Mouse (Mus musculus): ENCODE results near the gene Stard9. TPM values are rescaled to one million over a fixed set of nuclear protein-coding genes. Genes with fewer than 3 reads are reported as not detected.

Stard9 gene
- polyA plus RNA-seq, 2 experiments from 2014 or later, result 0.48 to 0.59 TPM

DNA sequence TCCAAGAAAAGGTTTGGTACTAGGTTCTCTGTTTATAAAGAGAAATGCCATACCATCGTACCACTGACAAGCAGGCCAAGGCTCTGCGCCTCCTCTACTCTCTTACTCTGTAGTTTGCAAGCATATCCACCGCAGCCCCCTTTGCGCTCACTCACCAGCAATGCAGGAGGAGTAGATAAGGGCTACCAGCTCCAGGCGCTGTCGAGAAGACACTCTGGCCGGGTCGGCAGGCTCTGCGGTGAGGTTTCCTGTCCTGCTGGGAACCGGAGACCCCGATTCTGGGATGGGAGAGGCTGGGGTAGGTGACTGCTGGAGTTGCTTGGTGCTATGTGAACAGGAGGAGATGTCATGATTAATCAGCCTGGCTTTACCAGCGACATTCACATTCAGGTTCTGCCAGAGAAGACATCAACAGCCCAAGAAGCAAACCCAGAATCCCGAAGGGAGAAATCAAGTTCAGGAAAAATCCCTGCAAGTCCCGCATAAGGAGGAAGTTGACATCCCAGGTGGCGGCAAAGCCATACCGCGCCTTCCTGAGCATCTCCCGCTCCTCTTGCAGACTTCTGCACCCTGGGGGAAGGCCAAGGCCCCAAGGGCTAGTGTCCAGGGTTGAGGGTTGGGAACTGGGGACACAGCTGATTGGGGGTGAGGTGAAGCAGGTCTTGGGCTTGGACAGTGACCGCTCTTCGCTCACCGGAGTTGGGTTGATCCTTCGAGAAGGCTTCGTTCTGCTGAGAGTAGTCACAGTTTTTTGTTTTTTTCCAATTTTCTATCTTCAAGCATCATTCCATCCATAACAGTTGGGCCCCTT lies 101.1 kb downstream of the Stard9 start:
- no peak for ATAC-seq

DNA sequence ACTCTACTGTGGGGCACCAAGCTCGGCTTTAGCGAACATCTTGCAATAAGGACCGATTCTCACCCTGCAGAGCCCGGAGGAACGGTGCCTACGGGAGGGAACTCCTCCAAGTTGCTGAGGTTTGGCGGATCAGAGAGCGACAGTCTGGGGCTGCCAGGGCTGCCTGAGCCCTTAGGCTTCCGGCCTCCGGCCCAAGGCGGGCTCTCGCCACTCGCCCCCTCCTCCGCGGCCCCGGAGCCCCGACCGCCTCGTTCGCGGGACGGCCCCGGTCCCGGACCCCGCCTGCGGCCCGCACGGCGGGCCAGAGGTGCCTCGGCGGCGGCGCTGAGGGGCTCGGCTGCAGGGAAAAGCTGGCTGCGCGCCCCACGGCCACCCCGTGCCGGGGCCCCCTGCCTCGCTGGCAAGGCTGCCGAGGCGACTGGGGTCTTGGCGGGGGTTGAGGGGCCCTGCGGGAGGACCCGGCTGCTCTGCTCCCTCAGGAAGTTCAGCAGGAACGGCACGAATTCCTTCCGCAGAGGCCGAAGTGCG lies 101.8 kb downstream of the Stard9 start:
- peak; percentile 25 for ATAC-seq

DNA sequence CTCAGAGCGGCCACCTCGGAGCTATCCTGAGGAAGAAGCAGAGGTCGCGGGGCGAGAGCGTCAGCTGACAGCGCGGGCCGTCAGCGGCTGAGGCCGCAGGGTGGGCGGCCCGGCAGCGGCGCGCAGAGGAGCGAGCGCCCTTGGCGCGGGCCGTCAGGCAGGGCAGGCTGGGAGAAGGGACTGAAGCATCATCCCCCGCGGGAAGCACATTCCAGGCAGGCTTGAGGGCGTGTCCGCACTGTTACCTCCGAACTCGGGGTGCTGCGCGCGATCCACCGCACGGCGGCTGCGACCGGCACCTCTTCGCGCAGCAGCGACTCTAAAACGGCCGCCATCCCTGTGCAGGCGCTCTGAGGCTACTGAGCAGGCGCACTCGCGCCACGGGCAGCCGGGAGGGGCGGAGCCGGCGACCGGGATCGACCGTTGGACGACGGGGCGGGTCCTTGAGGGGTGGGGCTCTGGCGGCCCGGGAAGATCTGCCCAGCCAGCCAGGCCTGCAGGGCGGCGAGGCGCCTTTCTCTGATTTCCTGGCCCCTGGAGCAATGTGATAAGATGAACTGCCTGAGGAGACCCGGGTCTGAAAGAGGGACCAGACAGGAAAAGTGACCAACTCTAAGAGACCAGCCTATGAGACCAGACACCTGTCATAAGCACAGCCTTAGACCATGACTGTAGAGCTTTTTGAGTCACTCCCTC lies 102.4 kb downstream of the Stard9 start:
- peak; percentile 96 for ATAC-seq

DNA sequence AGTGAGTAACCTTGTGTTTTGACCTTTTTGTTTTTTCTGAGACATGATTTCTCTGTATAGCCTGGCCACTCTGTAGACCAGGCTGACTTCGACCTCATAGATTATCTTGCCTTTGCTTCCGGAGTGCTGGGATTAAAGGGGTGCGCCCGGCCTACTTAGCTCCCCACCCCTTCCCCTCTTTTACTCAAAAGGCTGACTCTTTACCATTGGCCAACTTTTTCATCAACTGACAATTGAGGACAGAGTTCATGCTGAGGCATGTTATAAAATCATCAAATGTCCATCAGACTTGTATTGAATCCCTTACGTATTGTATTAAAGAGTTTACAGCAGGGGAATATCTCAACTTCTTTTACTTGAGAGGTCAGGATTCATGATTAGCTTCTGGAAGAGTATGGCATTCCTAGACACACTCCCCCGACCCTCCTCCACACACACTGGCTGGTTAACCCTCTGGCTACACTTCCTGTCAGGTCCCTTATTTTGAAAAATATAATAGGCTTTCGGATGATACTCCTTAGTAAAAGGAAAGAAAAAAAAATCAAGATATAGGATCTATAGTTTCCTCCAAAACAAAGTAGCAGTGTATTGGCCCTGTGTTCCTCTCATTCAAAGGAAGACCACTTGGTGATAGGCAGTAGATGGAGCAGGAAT lies 103.1 kb downstream of the Stard9 start:
- ATAC-seq, result no peak

DNA sequence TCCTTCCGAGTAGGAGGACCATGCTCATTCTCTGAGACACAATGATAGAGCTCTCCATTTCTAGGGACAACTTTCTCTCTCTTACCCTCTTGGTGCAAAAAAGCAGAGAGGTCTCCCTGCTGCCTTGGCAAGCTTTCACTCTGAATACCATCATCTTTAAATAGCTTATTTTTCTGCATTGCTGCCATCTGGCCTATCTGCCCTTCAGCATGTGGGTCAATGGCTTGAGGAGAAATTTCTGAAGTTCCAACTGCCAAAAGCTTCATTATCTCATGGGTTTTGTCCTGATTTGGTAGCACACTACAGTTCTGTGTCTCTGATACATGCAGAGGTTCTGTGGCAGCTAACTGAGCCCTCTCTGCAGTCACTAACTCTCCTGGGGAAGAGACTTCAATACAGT lies 116.6 kb downstream of the Stard9 start:
- ATAC-seq, result no peak

DNA sequence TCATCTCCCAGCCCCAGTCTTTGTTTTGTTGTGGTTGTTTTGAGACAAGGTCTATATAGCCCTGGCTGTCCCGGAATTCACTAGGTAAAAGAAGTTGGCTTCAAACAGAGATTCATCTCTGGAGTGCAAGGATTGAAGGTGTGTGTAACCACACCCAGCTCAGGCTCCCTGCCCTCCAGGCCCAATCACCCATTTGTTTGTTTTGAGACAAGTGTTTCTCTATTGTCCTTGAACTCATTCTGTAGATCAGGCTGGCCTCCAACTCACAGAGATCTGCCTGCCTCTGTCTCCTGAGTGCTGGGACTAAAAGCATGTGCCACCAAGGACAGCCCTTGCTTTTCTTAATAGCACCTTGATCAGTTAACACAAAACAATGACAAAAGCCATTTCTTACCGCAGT lies 119.1 kb downstream of the Stard9 start:
- no peak for ATAC-seq

DNA sequence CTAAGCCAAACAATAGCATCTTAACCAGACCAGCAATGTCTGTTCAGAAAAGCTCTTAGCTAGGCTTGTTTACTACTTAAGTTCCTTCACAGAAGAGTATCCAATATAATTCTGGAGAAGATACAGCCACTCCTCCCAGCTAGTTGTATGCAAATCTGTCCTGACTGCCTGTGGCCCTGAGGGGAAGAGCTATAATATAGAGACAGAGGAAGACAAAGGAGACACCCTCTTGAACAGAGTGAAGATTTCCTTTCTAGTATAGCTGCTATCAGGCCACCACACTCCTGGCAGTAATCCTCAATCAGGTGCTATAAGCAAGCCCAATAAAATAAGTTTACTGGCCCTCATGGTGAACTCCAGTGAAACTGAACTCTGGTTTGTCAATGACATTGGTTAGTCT lies 133.0 kb downstream of the Stard9 start:
- ATAC-seq, result no peak

DNA sequence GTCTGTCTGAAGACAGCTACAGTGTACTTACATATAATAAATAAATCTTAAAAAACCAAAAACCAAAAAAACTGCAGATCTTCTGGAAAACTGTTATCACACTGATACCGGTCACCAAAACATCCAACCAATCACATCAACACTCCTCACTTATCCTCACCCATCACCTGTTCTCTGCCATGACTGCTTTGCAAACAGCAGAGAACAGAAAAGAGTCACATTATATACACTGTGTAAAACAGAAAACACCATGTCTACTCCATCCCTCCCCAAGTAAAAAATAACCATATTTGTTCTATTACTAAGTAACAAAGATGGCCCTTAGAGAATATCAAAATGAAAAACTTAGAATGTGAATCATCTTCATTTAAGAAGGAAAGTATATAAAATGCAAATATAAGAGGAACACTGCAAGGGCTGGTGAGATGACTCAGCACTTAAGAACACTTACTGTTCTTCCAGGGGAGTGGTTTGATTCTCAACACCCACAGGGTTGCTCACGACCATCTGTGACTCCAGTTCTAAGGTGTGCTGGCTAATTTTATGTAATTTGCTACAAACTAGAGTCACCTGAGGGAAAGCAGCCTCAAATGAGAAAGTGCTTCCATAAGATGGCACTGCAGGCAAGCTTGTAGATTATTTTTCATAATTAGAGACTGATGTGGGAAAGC lies 141.5 kb downstream of the Stard9 start:
- ATAC-seq, result no peak

Other genes with a start within 250 kb of the Stard9 start
- gene Ganc, start 225.2 kb upstream of the Stard9 start, polyA plus RNA-seq (2017; shearing (Covaris generic)), result 10 to 100 TPM; 21.0 to 25.8 TPM
- gene Tmem87a, start 225.0 kb upstream of the Stard9 start, polyA plus RNA-seq (2017; shearing (Covaris generic)), result 10 to 100 TPM; 14.4 to 25.7 TPM
- 10 to 100 TPM; 59.3 to 94.3 TPM for gene Capn3, start 173.1 kb upstream of the Stard9 start, polyA plus RNA-seq (2017; shearing (Covaris generic))
- gene Zfp106, start 65.3 kb upstream of the Stard9 start, polyA plus RNA-seq (2017; shearing (Covaris generic)), result 10 to 100 TPM; 20.9 to 26.0 TPM
- 10 to 100 TPM; 51.9 to 61.8 TPM for gene Snap23, start 61.5 kb upstream of the Stard9 start, polyA plus RNA-seq (2017; shearing (Covaris generic))
- gene Haus2, start 19.7 kb upstream of the Stard9 start, polyA plus RNA-seq (2017; shearing (Covaris generic)), result 10 to 100 TPM; 14.1 to 22.1 TPM
- 10 to 100 TPM; 33.0 to 37.2 TPM for gene Lrrc57, start 19.6 kb upstream of the Stard9 start, polyA plus RNA-seq (2017; shearing (Covaris generic))
- 1 to 10 TPM; 4.9 to 6.3 TPM for gene Cdan1, start 221.0 kb downstream of the Stard9 start, polyA plus RNA-seq (2017; shearing (Covaris generic))
- under 1 TPM; 0.66 to 0.91 TPM for gene Ttbk2, start 221.5 kb downstream of the Stard9 start, polyA plus RNA-seq (2017; shearing (Covaris generic))